In genomic region chr12:44726767-44727166, GRCm38 (mm10) we compare ENCODE assay signal across 17 mouse cellular contexts.
A peak's percentile ranks its signal among the peaks of the same experiment; 100 is the strongest.
DNase-seq lines count a peak whose midpoint lies in the region; ATAC-seq and TF ChIP-seq lines count a peak whose summit lies in the region.
"Had no signal": no experiment of that assay in that cellular context is flagged by ENCODE, and none has a peak within 500 bp of the region (broad histone marks: within the 10 kb centered on the region; RNA-seq: fewer than 3 reads in every experiment).

No protein-coding gene starts in this region.

- H3K4me3 ChIP-seq in intestine, postnatal 0 days (ENCODE audit: low read depth, low read length) = no peak overlapping the region
- no peak overlapping the region for H3K4me3 ChIP-seq in intestine, embryonic 16.5 days (ENCODE audit: low read length)
- no peak overlapping the region for H3K4me3 ChIP-seq in lung, postnatal 0 days (ENCODE audit: low read depth, low read length)
- H3K4me3 ChIP-seq: embryonic facial prominence, embryonic 13.5 days; forebrain, embryonic 15.5 days; limb, embryonic 12.5 days had no signal

- no peaks in the 10 kb centered on the region for H3K9me3 ChIP-seq in intestine, postnatal 0 days (ENCODE audit: control insufficient read depth)
- H3K9me3 ChIP-seq in intestine, embryonic 16.5 days (ENCODE audit: control insufficient read depth, low read length) = no peaks in the 10 kb centered on the region
- no peaks in the 10 kb centered on the region for H3K9me3 ChIP-seq in lung, postnatal 0 days (ENCODE audit: low read length)
- H3K9me3 ChIP-seq: embryonic facial prominence, embryonic 13.5 days; forebrain, embryonic 15.5 days; limb, embryonic 12.5 days had no signal

- WGBS in intestine, postnatal 0 days = 85% methylated on average over 2 of the region's 2 CpGs
- WGBS in intestine, embryonic 16.5 days = 78% methylated on average over 2 of the region's 2 CpGs
- 83% methylated on average over 2 of the region's 2 CpGs for WGBS in lung, postnatal 0 days

- H3K4me2 ChIP-seq in intestine, postnatal 0 days (replicated peaks; ENCODE audit: low read depth) = no peak overlapping the region
- no peak overlapping the region for H3K4me2 ChIP-seq in intestine, embryonic 16.5 days (ENCODE audit: low read depth, low read length)
- H3K4me2 ChIP-seq in lung, postnatal 0 days (replicated peaks; ENCODE audit: low read depth, low read length) = no peak overlapping the region
- H3K4me2 ChIP-seq: embryonic facial prominence, embryonic 13.5 days; forebrain, embryonic 15.5 days; heart, embryonic 11.5 days; limb, embryonic 12.5 days had no signal

- no peak for TF ChIP-seq EP300 in lung, postnatal 0 days (IDR thresholded peaks at IDR 0.05)

- peak; percentile 5 to 6 for DNase-seq in cerebellum, postnatal 14 days
- no peak for DNase-seq in cerebellum, adult 11-12 months
- peak; percentile 3 for DNase-seq in lung, postnatal 0 days (ENCODE audit: low spot score)
- DNase-seq in lung, postnatal 36 days = no peak
- DNase-seq in brain, embryonic 14.5 days (ENCODE audit: low read depth) = peak; percentile 52
- DNase-seq: adrenal gland, adult 2 months; cerebellum, postnatal 36 days; gastrocnemius, postnatal 10 days; kidney, adult 2 months; thymus, postnatal 25 days had no signal

- no peaks in the 10 kb centered on the region for H3K36me3 ChIP-seq in intestine, postnatal 0 days (ENCODE audit: control insufficient read depth, insufficient read depth)
- no peaks in the 10 kb centered on the region for H3K36me3 ChIP-seq in intestine, embryonic 16.5 days (ENCODE audit: control insufficient read depth, insufficient read depth, low read length)
- H3K36me3 ChIP-seq in lung, postnatal 0 days (ENCODE audit: insufficient read depth, low read length) = no peaks in the 10 kb centered on the region
- H3K36me3 ChIP-seq: embryonic facial prominence, embryonic 13.5 days; forebrain, embryonic 15.5 days; limb, embryonic 12.5 days had no signal

- no peaks in the 10 kb centered on the region for H3K27me3 ChIP-seq in intestine, postnatal 0 days (replicated peaks; ENCODE audit: control insufficient read depth, insufficient read depth, low read length)
- no peaks in the 10 kb centered on the region for H3K27me3 ChIP-seq in intestine, embryonic 16.5 days (replicated peaks; ENCODE audit: control insufficient read depth, insufficient read depth, low read length)
- H3K27me3 ChIP-seq in lung, postnatal 0 days (replicated peaks; ENCODE audit: insufficient read depth, low read length) = no peaks in the 10 kb centered on the region
- H3K27me3 ChIP-seq: embryonic facial prominence, embryonic 13.5 days; forebrain, embryonic 15.5 days; limb, embryonic 12.5 days had no signal

- no peak for TF ChIP-seq POLR2A in brain, embryonic 14.5 days (IDR thresholded peaks at IDR 0.05; ENCODE audit: borderline replicate concordance, extremely low read depth, insufficient read depth, insufficient read length, poor library complexity, severe bottlenecking)

- H3K9ac ChIP-seq in intestine, postnatal 0 days (ENCODE audit: low read depth, low read length) = no peak overlapping the region
- H3K9ac ChIP-seq in intestine, embryonic 16.5 days (ENCODE audit: low read depth, low read length) = no peak overlapping the region
- H3K9ac ChIP-seq in lung, postnatal 0 days (replicated peaks; ENCODE audit: low read depth) = no peak overlapping the region
- H3K9ac ChIP-seq: embryonic facial prominence, embryonic 13.5 days; forebrain, embryonic 15.5 days; limb, embryonic 12.5 days had no signal

- no peak for ATAC-seq in intestine, postnatal 0 days
- ATAC-seq in intestine, embryonic 16.5 days = no peak
- no peak for ATAC-seq in lung, postnatal 0 days
- no peak for ATAC-seq in granulocyte monocyte progenitor cell, adult 5-6 weeks (replicated peaks; ENCODE audit: poor library complexity, severe bottlenecking)
- ATAC-seq: forebrain, embryonic 15.5 days had no signal

- no peaks in the 10 kb centered on the region for H3K4me1 ChIP-seq in intestine, postnatal 0 days (replicated peaks; ENCODE audit: control insufficient read depth, insufficient read depth, low read length)
- no peaks in the 10 kb centered on the region for H3K4me1 ChIP-seq in intestine, embryonic 16.5 days (ENCODE audit: control insufficient read depth, insufficient read depth, low read length)
- no peaks in the 10 kb centered on the region for H3K4me1 ChIP-seq in lung, postnatal 0 days (ENCODE audit: insufficient read depth, low read depth, low read length)
- H3K4me1 ChIP-seq: embryonic facial prominence, embryonic 13.5 days; forebrain, embryonic 15.5 days; limb, embryonic 12.5 days had no signal

- H3K27ac ChIP-seq in intestine, postnatal 0 days (ENCODE audit: low read depth, low read length) = no peak overlapping the region
- H3K27ac ChIP-seq in intestine, embryonic 16.5 days (ENCODE audit: low read length) = no peak overlapping the region
- no peak overlapping the region for H3K27ac ChIP-seq in lung, postnatal 0 days (ENCODE audit: low read length)
- H3K27ac ChIP-seq: embryonic facial prominence, embryonic 13.5 days; forebrain, embryonic 15.5 days; limb, embryonic 12.5 days had no signal

- TF ChIP-seq CTCF in intestine, postnatal 0 days (IDR thresholded peaks at IDR 0.05; ENCODE audit: low read depth) = peak; percentile 47
- peak; percentile 11; the same call in 1 of the 2 replicates for TF ChIP-seq CTCF in lung, postnatal 0 days (IDR thresholded peaks at IDR 0.05)
- no peak for TF ChIP-seq CTCF in brain, embryonic 14.5 days (IDR thresholded peaks at IDR 0.05; ENCODE audit: borderline replicate concordance, extremely low read depth, insufficient read depth, insufficient read length)

Comparison
In these comparisons a context has a peak if more than half of its experiments do, and no peak if none do; other contexts are left out.
1. DNase-seq: peak in cerebellum, postnatal 14 days (2 of 2), lung, postnatal 0 days (single experiment) and brain, embryonic 14.5 days (single experiment); none in cerebellum, adult 11-12 months (single experiment) and lung, postnatal 36 days (single experiment).